Mouse (Mus musculus) G1E (cell line): ENCODE measurements around the gene Catsperz. TPM values are rescaled to one million over a fixed set of nuclear protein-coding genes. Genes with fewer than 3 reads are reported as not detected.
A peak's percentile ranks its signal among the peaks of the same experiment; 100 is the strongest.

Source experiments
- ATAC-seq: 2 replicates; pipeline ENCODE4 v1.8.0; 2016; ENCODE audit warnings: mild to moderate bottlenecking; ENCODE audit not compliant: insufficient number of reproducible peaks, poor library complexity, low FRiP score, severe bottlenecking; ENCODE audit errors: extremely low read depth
- DNase-seq: peaks from one replicate; pipeline ENCODE4 v3.0.0; 2012; ENCODE audit warnings: low spot score
- H3K27me3 ChIP-seq: 2 replicates; pipeline ENCODE4 v1.6.1; 2012; ENCODE audit warnings: mild to moderate bottlenecking, low read length, inconsistent platforms; ENCODE audit not compliant: insufficient read depth
- H3K36me3 ChIP-seq: replicated peaks from 2 replicates; pipeline ENCODE3; 2012; ENCODE audit warnings: mild to moderate bottlenecking, inconsistent platforms
- H3K4me1 ChIP-seq: 2 replicates; pipeline ENCODE4 v1.6.1; 2012; ENCODE audit warnings: low read depth, low read length, inconsistent platforms, mixed read lengths; ENCODE audit not compliant: insufficient read depth
- H3K4me3 ChIP-seq: 2 replicates; pipeline ENCODE4 v1.5.1; 2012; ENCODE audit warnings: low read depth, mild to moderate bottlenecking, inconsistent platforms, low read length, moderate library complexity, mixed read lengths
- H3K9me3 ChIP-seq: replicated peaks from 2 replicates; pipeline ENCODE4 v1.6.1; 2012; ENCODE audit warnings: inconsistent platforms
- CTCF ChIP-seq: IDR thresholded peaks from 2 replicates; pipeline ENCODE4 v1.5.1; 2012; ENCODE audit warnings: low read depth, low read length, inconsistent platforms, mixed read lengths
- GATA1 ChIP-seq: IDR thresholded peaks from 2 replicates; pipeline ENCODE4 v1.6.1; 2012; ENCODE audit warnings: borderline replicate concordance, low read length, inconsistent platforms, mixed read lengths
- GATA2 ChIP-seq: IDR thresholded peaks from 2 replicates; pipeline ENCODE4 v1.6.1; 2012; ENCODE audit warnings: low read depth, low read length, inconsistent platforms, borderline replicate concordance
- POLR2AphosphoS5 ChIP-seq: IDR thresholded peaks from 2 replicates; pipeline ENCODE4 v1.6.1; 2012; ENCODE audit warnings: low read depth, low read length, inconsistent platforms; ENCODE audit not compliant: insufficient replicate concordance
- TAL1 ChIP-seq: conservative IDR thresholded peaks from 2 replicates; pipeline ENCODE4 v1.6.1; 2012; ENCODE audit warnings: low read depth, low read length, inconsistent platforms, mixed read lengths
- polyA plus RNA-seq: library from polyadenylated mRNA; stranded (reverse); fragments of >175 nt; gene quantifications from 2 replicates; pipeline ENCODE4 v1.2.3, GENCODE M21; 2012
- total RNA-seq, 2 experiments: library from RNA; stranded (forward) in 1 of 2; stranded (reverse) in 1 of 2; fragments of 200-1000 nt in 1 of 2; fragments of >200 nt in 1 of 2; fragmentation: Nextera tagmentation in 1 of 2; gene quantifications; 2 replicates each; pipeline ENCODE4 v1.2.3; 2014 to 2017

Catsperz gene
- total and polyA plus RNA-seq, 3 experiments: 0.11 TPM; not detected in 2

- peaks cover 50% of the 10 kb centered on the region for H3K27me3 ChIP-seq
- peaks cover 8% of the 10 kb centered on the region for H3K9me3 ChIP-seq
- TF ChIP-seq GATA2 (no peak), TAL1 (no peak)
- H3K4me3 ChIP-seq: peak within 1 kb of the TSS; percentile 33; the same call in 1 of the 2 replicates
- H3K36me3 ChIP-seq: peaks cover 19% of the 10 kb centered on the region
- DNase-seq (no peak), ATAC-seq (no peak)
- peaks cover 7% of the 10 kb centered on the region for H3K4me1 ChIP-seq
Observed at GRCm38 (mm10) chr19:6934195-6934977, 9.2 kb upstream of the Catsperz start, which contains the start of gene Kcnk4. Gene Kcnk4, minus strand, starts transcription at chr19:6934515.

GRCm38 (mm10) chr19:6933436-6934194 is 8.4 kb upstream of the Catsperz start:
- Histone ChIP-seq H3K4me1 (peaks cover 6% of the 10 kb centered on the region; the same call in 1 of the 2 replicates), H3K9me3 (peaks cover 8% of the 10 kb centered on the region), H3K4me3 (peak overlapping the region; percentile 33; the same call in 1 of the 2 replicates), H3K36me3 (peaks cover 12% of the 10 kb centered on the region), H3K27me3 (peaks cover 53% of the 10 kb centered on the region)
- ATAC-seq (no peak), DNase-seq (no peak)
- no peak for TF ChIP-seq GATA2

- H3K4me3 ChIP-seq: no peak overlapping the region
- TF ChIP-seq TAL1 (no peak), POLR2AphosphoS5 (no peak), GATA1 (no peak), GATA2 (no peak), CTCF (no peak)
- ATAC-seq: no peak
- peaks cover 8% of the 10 kb centered on the region for H3K9me3 ChIP-seq
- H3K27me3 ChIP-seq: peaks cover 56% of the 10 kb centered on the region
- H3K36me3 ChIP-seq: peaks cover 6% of the 10 kb centered on the region
- H3K4me1 ChIP-seq: peaks cover 6% of the 10 kb centered on the region; the same call in 1 of the 2 replicates
- no peak for DNase-seq
Observed at GRCm38 (mm10) chr19:6933102-6933435, 7.9 kb upstream of the Catsperz start.

GRCm38 (mm10) chr19:6932018-6932417 is 6.8 kb upstream of the Catsperz start:
- Histone ChIP-seq H3K9me3 (peaks cover 8% of the 10 kb centered on the region), H3K36me3 (no peaks in the 10 kb centered on the region), H3K27me3 (peaks cover 65% of the 10 kb centered on the region), H3K4me3 (no peak overlapping the region), H3K4me1 (peaks cover 6% of the 10 kb centered on the region)
- DNase-seq (no peak), ATAC-seq (no peak)
- TF ChIP-seq CTCF (no peak), POLR2AphosphoS5 (no peak), GATA1 (no peak), GATA2 (no peak), TAL1 (no peak)

GRCm38 (mm10) chr19:6931002-6931401 is 5.8 kb upstream of the Catsperz start:
- ATAC-seq (no peak), DNase-seq (no peak)
- no peaks in the 10 kb centered on the region for H3K36me3 ChIP-seq
- H3K27me3 ChIP-seq: peaks cover 73% of the 10 kb centered on the region
- peaks cover 6% of the 10 kb centered on the region for H3K4me1 ChIP-seq
- H3K9me3 ChIP-seq: peaks cover 8% of the 10 kb centered on the region
- TF ChIP-seq TAL1: no peak
- no peak for TF ChIP-seq GATA2
- TF ChIP-seq GATA1: no peak
- TF ChIP-seq CTCF: no peak
- no peak for TF ChIP-seq POLR2AphosphoS5
- no peak overlapping the region for H3K4me3 ChIP-seq

GRCm38 (mm10) chr19:6928080-6928479 is 2.9 kb upstream of the Catsperz start:
- Histone ChIP-seq H3K36me3 (no peaks in the 10 kb centered on the region), H3K9me3 (no peaks in the 10 kb centered on the region), H3K4me3 (no peak overlapping the region), H3K4me1 (peaks cover 13% of the 10 kb centered on the region), H3K27me3 (peaks cover 62% of the 10 kb centered on the region)
- TF ChIP-seq GATA1 (no peak), POLR2AphosphoS5 (no peak), TAL1 (no peak), CTCF (no peak), GATA2 (no peak)
- DNase-seq (no peak), ATAC-seq (no peak)
